24 mouse cellular contexts compared by ENCODE assay signal in the genomic region with DNA sequence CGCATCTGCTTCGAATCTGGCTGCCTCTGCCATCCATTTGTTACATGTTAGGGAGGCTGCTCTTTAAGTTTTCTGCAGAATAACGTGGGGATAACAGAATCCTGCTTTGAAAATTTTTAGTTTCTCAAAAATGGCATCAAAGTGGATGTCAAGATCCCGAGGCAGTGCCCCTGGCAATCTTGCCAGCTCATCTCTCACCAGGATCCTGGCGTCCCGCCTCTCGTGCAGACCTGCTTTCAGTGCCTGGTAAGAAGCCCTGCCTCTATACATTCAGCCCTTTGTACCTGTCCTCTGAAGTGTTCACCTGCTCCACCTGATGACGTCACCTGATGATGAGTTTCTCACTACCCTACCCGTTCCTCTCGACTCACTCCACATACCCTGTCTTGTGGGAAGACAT.
DNase-seq lines count a peak whose midpoint lies in the region; ATAC-seq and TF ChIP-seq lines count a peak whose summit lies in the region.
"Had no signal": no experiment of that assay in that cellular context is flagged by ENCODE, and none has a peak within 500 bp of the region (broad histone marks: within the 10 kb centered on the region; RNA-seq: fewer than 3 reads in every experiment).

No protein-coding gene starts in this region.

- H3K4me1 ChIP-seq in cerebellum, adult 2 months (ENCODE audit: control insufficient read depth, insufficient read depth, low read length), result no peaks in the 10 kb centered on the region
- no peaks in the 10 kb centered on the region for H3K4me1 ChIP-seq in midbrain, embryonic 11.5 days (ENCODE audit: control insufficient read depth, insufficient read depth, low read length)
- H3K4me1 ChIP-seq in midbrain, embryonic 14.5 days (ENCODE audit: control insufficient read depth, insufficient read depth, low read length), result no peaks in the 10 kb centered on the region
- H3K4me1 ChIP-seq: embryonic facial prominence, embryonic 12.5 days; forebrain, embryonic 15.5 days had no signal

- no peaks in the 10 kb centered on the region for H3K27me3 ChIP-seq in cerebellum, adult 2 months (ENCODE audit: control insufficient read depth, insufficient read depth, low read length)
- peaks cover 72% of the 10 kb centered on the region for H3K27me3 ChIP-seq in midbrain, embryonic 11.5 days (ENCODE audit: control insufficient read depth, insufficient read depth, low read length)
- peaks cover 7% of the 10 kb centered on the region; the same call in 1 of the 2 replicates for H3K27me3 ChIP-seq in midbrain, embryonic 14.5 days (ENCODE audit: control insufficient read depth, insufficient read depth, low read length)
- H3K27me3 ChIP-seq: CH12.LX; embryonic facial prominence, embryonic 12.5 days; forebrain, embryonic 13.5 days; forebrain, embryonic 15.5 days; Patski had no signal

- peak; percentile 57 to 69 for DNase-seq in cerebellum, postnatal 10 days
- no peak for DNase-seq in cerebellum, adult 2 months
- peak; percentile 23 to 57 for DNase-seq in cerebellum, postnatal 25 days
- DNase-seq in cerebellum, adult 9-10 months, result no peak
- peak; percentile 52 for DNase-seq in heart, adult 11 months
- no peak for DNase-seq in heart, adult 9 months (ENCODE audit: low spot score in 2 of 2)
- peak; percentile 6 for DNase-seq in midbrain, embryonic 11.5 days (ENCODE audit: low spot score, missing footprints)
- no peak for DNase-seq in midbrain, embryonic 14.5 days
- DNase-seq: adrenal gland, adult 8-10 months; adrenal gland, postnatal 14 days; adrenal gland, postnatal 36 days; B cell, adult 2 months; cerebellum, adult 11-12 months; cerebellum, adult 9-11 months; forebrain, postnatal 0 days had no signal

- TF ChIP-seq POLR2A in cerebellum, adult 2 months (IDR thresholded peaks at IDR 0.05; ENCODE audit: borderline replicate concordance, insufficient read depth, low read length), result no peak

- H3K36me3 ChIP-seq in midbrain, embryonic 11.5 days (ENCODE audit: control insufficient read depth, insufficient read depth, low read length), result no peaks in the 10 kb centered on the region
- no peaks in the 10 kb centered on the region for H3K36me3 ChIP-seq in midbrain, embryonic 14.5 days (ENCODE audit: control insufficient read depth, insufficient read depth, low read length)
- H3K36me3 ChIP-seq: embryonic facial prominence, embryonic 10.5 days; embryonic facial prominence, embryonic 12.5 days; forebrain, embryonic 15.5 days; G1E had no signal

- TF ChIP-seq CTCF in cerebellum, adult 2 months (IDR thresholded peaks at IDR 0.05; ENCODE audit: borderline replicate concordance, insufficient read depth, low read depth, low read length), result no peak

- H3K9me3 ChIP-seq in midbrain, embryonic 11.5 days (ENCODE audit: control insufficient read depth, low read length), result no peaks in the 10 kb centered on the region
- no peaks in the 10 kb centered on the region for H3K9me3 ChIP-seq in midbrain, embryonic 14.5 days (ENCODE audit: control insufficient read depth, low read length)
- H3K9me3 ChIP-seq: embryonic facial prominence, embryonic 10.5 days; embryonic facial prominence, embryonic 12.5 days; forebrain, embryonic 13.5 days; forebrain, embryonic 15.5 days had no signal

- no peak overlapping the region for H3K27ac ChIP-seq in cerebellum, adult 2 months (ENCODE audit: insufficient read depth, low read length)
- H3K27ac ChIP-seq in midbrain, embryonic 11.5 days (ENCODE audit: low read depth, low read length), result no peak overlapping the region
- H3K27ac ChIP-seq in midbrain, embryonic 14.5 days (replicated peaks; ENCODE audit: low read depth, low read length), result no peak overlapping the region
- H3K27ac ChIP-seq: embryonic facial prominence, embryonic 10.5 days; embryonic facial prominence, embryonic 12.5 days; forebrain, embryonic 13.5 days; forebrain, embryonic 15.5 days had no signal

- H3K9ac ChIP-seq in midbrain, embryonic 11.5 days (ENCODE audit: low read length), result no peak overlapping the region
- H3K9ac ChIP-seq in midbrain, embryonic 14.5 days (replicated peaks; ENCODE audit: low read length), result no peak overlapping the region
- H3K9ac ChIP-seq: embryonic facial prominence, embryonic 12.5 days; forebrain, embryonic 13.5 days; forebrain, embryonic 15.5 days; forebrain, postnatal 0 days had no signal

- H3K4me3 ChIP-seq in cerebellum, adult 2 months (replicated peaks; ENCODE audit: insufficient read depth, low read depth, low read length), result no peak overlapping the region
- no peak overlapping the region for H3K4me3 ChIP-seq in midbrain, embryonic 11.5 days (ENCODE audit: low read depth, low read length)
- no peak overlapping the region for H3K4me3 ChIP-seq in midbrain, embryonic 14.5 days (replicated peaks; ENCODE audit: low read depth, low read length)
- H3K4me3 ChIP-seq: embryonic facial prominence, embryonic 10.5 days; embryonic facial prominence, embryonic 12.5 days; forebrain, embryonic 13.5 days; forebrain, embryonic 15.5 days had no signal

- no peak for ATAC-seq in midbrain, embryonic 11.5 days (ENCODE audit: low FRiP score)
- ATAC-seq in midbrain, embryonic 14.5 days (ENCODE audit: low FRiP score, low TSS enrichment), result no peak
- ATAC-seq: activated CD4-positive, CD25-positive, alpha-beta regulatory T cell, adult 4 months; CD4-positive, CD25-positive, alpha-beta regulatory T cell, adult 4 months; forebrain, embryonic 13.5 days; forebrain, embryonic 15.5 days; forebrain, postnatal 0 days; Patski had no signal

- no peak overlapping the region for H3K4me2 ChIP-seq in midbrain, embryonic 11.5 days
- no peak overlapping the region for H3K4me2 ChIP-seq in midbrain, embryonic 14.5 days (ENCODE audit: low read length)
- H3K4me2 ChIP-seq: embryonic facial prominence, embryonic 12.5 days; forebrain, embryonic 13.5 days; forebrain, embryonic 15.5 days had no signal

- WGBS in cerebellum, adult 2 months, result 59% methylated on average over 10 of the region's 10 CpGs
- WGBS in midbrain, embryonic 11.5 days, result 87% methylated on average over 10 of the region's 10 CpGs
- WGBS in midbrain, embryonic 14.5 days, result 86% methylated on average over 10 of the region's 10 CpGs

Comparison
In these comparisons a context has a peak if more than half of its experiments do, and no peak if none do; other contexts are left out.
1. DNase-seq: peak in cerebellum, postnatal 10 days (2 of 2), cerebellum, postnatal 25 days (2 of 2), heart, adult 11 months (single experiment) and midbrain, embryonic 11.5 days (single experiment); none in cerebellum, adult 2 months (0 of 2), cerebellum, adult 9-10 months (single experiment), heart, adult 9 months (0 of 2) and midbrain, embryonic 14.5 days (single experiment).